Mouse (Mus musculus) intestine, embryonic 14.5 days (tissue): ENCODE data around the gene Rhbdf2. TPM values are rescaled to one million over a fixed set of nuclear protein-coding genes. Genes with fewer than 3 reads are reported as not detected.

Experiments used
- ATAC-seq: fragments of 200-750 bp; cut with Nextera tagmentation; replicated peaks from 2 replicates; pipeline ENCODE4 v1.8.0; 2017; ENCODE audit warnings: low read depth, moderate number of reproducible peaks, moderate TSS enrichment, moderate library complexity; ENCODE audit not compliant: low FRiP score, low TSS enrichment
- DNase-seq: peaks from one replicate; pipeline ENCODE4 v3.0.0-alpha.2; 2018; ENCODE audit warnings: low spot score
- H3K27ac ChIP-seq: fragments of 300-500 bp; sonication (generic); 2 replicates; pipeline ENCODE4 v1.5.1; 2014; ENCODE audit warnings: low read depth, mild to moderate bottlenecking, control low read depth
- H3K27me3 ChIP-seq: fragments of 300-500 bp; sonication (generic); replicated peaks from 2 replicates; pipeline ENCODE4 v1.6.1; 2014; ENCODE audit warnings: low read length, control low read depth; ENCODE audit not compliant: control insufficient read depth, insufficient read depth
- H3K36me3 ChIP-seq: fragments of 300-500 bp; sonication (generic); 2 replicates; pipeline ENCODE4 v1.6.1; 2014; ENCODE audit warnings: low read length, control low read depth; ENCODE audit not compliant: control insufficient read depth, insufficient read depth
- H3K4me1 ChIP-seq: fragments of 300-500 bp; sonication (generic); replicated peaks from 2 replicates; pipeline ENCODE4 v1.6.1; 2014; ENCODE audit warnings: low read length, control low read depth, mixed read lengths; ENCODE audit not compliant: control insufficient read depth, insufficient read depth
- H3K4me2 ChIP-seq: fragments of 300-500 bp; sonication (generic); 2 replicates; pipeline ENCODE4 v1.6.1; 2014; ENCODE audit warnings: low read length
- H3K4me3 ChIP-seq: fragments of 300-500 bp; sonication (generic); 2 replicates; pipeline ENCODE4 v1.5.1; 2014; ENCODE audit warnings: low read depth, low read length, control low read depth, mixed read lengths
- H3K9ac ChIP-seq: fragments of 300-500 bp; sonication (generic); 2 replicates; pipeline ENCODE4 v1.6.1; 2014; ENCODE audit warnings: mild to moderate bottlenecking, low read length
- H3K9me3 ChIP-seq: fragments of 300-500 bp; sonication (generic); 2 replicates; pipeline ENCODE4 v1.6.1; 2016; ENCODE audit warnings: low read length, control low read depth; ENCODE audit not compliant: control insufficient read depth
- WGBS: fragments of 180-500 bp; shearing (Covaris S2); extraction: QIAGEN DNeasy Blood & Tissue Kit; methylation state at CpG from one replicate; pipeline ENCODE4 v1.1.7; 2014; 5-methylcytosine and 5-hydroxymethylcytosine counted together
- polyA plus RNA-seq: library from polyadenylated mRNA; unstranded; fragments of >200 nt; fragmentation: Nextera tagmentation; extraction: Ambion mirVana; gene quantifications from 2 replicates; pipeline ENCODE4 v1.2.1, GENCODE M21; 2014

Gene Rhbdf2
- polyA plus RNA-seq, 1 experiment from 2014 or later, result 5.7 TPM

GRCm38 (mm10) chr11:116656348-116657191, 29.8 kb upstream of the Rhbdf2 start:
- Histone ChIP-seq H3K4me2 (no peak overlapping the region), H3K36me3 (no peaks in the 10 kb centered on the region), H3K27ac (no peak overlapping the region), H3K9me3 (no peaks in the 10 kb centered on the region), H3K4me3 (no peak overlapping the region), H3K9ac (no peak overlapping the region), H3K27me3 (peaks cover 10% of the 10 kb centered on the region), H3K4me1 (peaks cover 35% of the 10 kb centered on the region)
- 76% methylated on average over 16 of the region's 16 CpGs for WGBS
- no peak for DNase-seq
- no peak for ATAC-seq

GRCm38 (mm10) chr11:116654255-116654821, 27.5 kb upstream of the Rhbdf2 start, which contains the start of gene Cygb:
TSS of gene Cygb (minus strand) at chr11:116654313.
- Histone ChIP-seq H3K36me3 (no peaks in the 10 kb centered on the region), H3K4me3 (peak within 1 kb of the TSS; percentile 53), H3K9me3 (no peaks in the 10 kb centered on the region), H3K27ac (no peak within 1 kb of the TSS), H3K4me2 (peak within 1 kb of the TSS; percentile 91), H3K4me1 (peaks cover 24% of the 10 kb centered on the region), H3K9ac (peak within 1 kb of the TSS; percentile 54), H3K27me3 (peaks cover 10% of the 10 kb centered on the region)
- ATAC-seq, result no peak
- 4% methylated on average over 28 of the region's 28 CpGs for WGBS
- DNase-seq, result peak; percentile 68

- peaks cover 10% of the 10 kb centered on the region for H3K27me3 ChIP-seq
- no peaks in the 10 kb centered on the region for H3K36me3 ChIP-seq
- H3K9ac ChIP-seq, result peak overlapping the region; percentile 54
- H3K9me3 ChIP-seq, result no peaks in the 10 kb centered on the region
- no peak for ATAC-seq
- no peak overlapping the region for H3K27ac ChIP-seq
- peaks cover 28% of the 10 kb centered on the region for H3K4me1 ChIP-seq
- peak overlapping the region; percentile 53 for H3K4me3 ChIP-seq
- WGBS, result under 1% methylated on average over 47 of the region's 47 CpGs
- peak; percentile 73 for DNase-seq
- H3K4me2 ChIP-seq, result peak overlapping the region; percentile 91
Observed at GRCm38 (mm10) chr11:116653709-116654221, 26.9 kb upstream of the Rhbdf2 start.

DNA sequence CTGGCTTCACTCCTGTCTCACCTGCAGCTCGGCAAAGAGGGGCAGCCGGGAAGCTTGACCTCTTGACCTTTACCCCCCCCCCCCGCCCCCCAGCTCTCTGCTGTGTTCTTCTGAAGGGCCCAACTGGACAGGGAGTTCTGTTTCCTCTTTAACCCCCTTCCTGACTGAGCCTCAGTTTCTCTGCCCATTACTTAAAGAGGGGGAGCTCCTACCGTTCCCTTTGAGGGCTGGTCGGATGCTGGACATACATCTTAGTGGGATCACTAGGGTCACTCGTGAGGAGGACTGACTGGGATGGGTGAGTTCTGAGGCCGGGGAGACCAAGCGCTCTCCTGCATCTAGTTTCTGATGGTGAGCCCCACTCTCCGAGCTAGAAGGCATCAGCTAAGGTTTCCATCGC, 26.4 kb upstream of the Rhbdf2 start, which contains the start of gene Prcd:
Prcd (plus strand) TSS at position 301 of the 400 bp plus-strand sequence.
- H3K4me1 ChIP-seq, result peaks cover 32% of the 10 kb centered on the region
- WGBS, result 3% methylated on average over 10 of the region's 10 CpGs
- peaks cover 10% of the 10 kb centered on the region for H3K27me3 ChIP-seq
- no peak for DNase-seq
- peak within 1 kb of the TSS; percentile 91 for H3K4me2 ChIP-seq
- H3K4me3 ChIP-seq, result peak within 1 kb of the TSS; percentile 53
- peak within 1 kb of the TSS; percentile 54 for H3K9ac ChIP-seq
- H3K9me3 ChIP-seq, result no peaks in the 10 kb centered on the region
- no peak within 1 kb of the TSS for H3K27ac ChIP-seq
- ATAC-seq, result no peak
- no peaks in the 10 kb centered on the region for H3K36me3 ChIP-seq

DNA sequence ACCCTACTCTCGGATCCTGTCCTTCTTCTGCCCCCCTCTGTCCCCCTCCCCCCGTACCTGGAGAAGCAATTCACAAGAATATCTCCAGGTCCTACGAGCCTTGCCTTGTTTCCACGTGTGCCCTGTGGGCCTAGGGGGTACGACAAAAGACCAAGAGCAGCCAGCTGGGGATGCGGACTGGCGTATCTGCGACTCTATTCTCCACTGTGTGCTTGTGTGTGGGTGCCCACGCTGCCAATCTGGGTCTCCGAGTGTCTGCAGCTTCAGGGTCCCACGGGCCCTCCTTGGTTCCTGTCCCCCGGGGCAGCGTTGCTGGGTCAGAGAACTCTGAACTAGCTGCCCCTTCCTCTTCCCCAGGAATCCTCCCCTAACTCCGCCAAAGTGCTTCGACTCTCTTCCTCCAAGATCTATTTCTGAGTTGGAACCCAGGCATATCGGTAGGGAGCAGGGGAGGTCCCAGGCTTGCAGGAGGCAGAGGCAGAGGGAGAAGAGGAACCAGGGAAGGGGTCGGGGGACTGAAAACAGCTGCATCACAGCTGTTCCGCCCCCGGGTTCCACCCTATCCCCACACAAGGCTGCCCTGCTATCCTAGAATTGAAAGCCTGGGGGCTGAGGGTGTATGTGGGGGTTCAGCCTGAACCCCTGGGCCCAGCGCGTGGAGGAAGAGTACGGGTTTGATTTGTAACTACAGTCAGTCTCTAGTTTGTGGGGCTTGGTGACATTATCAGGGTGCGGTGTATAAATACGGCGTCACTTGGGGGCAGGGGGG, 25.7 kb upstream of the Rhbdf2 start:
- Histone ChIP-seq H3K9ac (no peak overlapping the region), H3K27ac (no peak overlapping the region), H3K4me2 (peak overlapping the region; percentile 91), H3K27me3 (peaks cover 10% of the 10 kb centered on the region), H3K36me3 (no peaks in the 10 kb centered on the region), H3K4me3 (peak overlapping the region; percentile 53; the same call in 1 of the 2 replicates), H3K9me3 (no peaks in the 10 kb centered on the region), H3K4me1 (peaks cover 34% of the 10 kb centered on the region)
- WGBS, result 64% methylated on average over 25 of the region's 25 CpGs
- ATAC-seq (no peak), DNase-seq (no peak)

- Histone ChIP-seq H3K9ac (no peak overlapping the region), H3K36me3 (no peaks in the 10 kb centered on the region), H3K27ac (no peak overlapping the region), H3K9me3 (no peaks in the 10 kb centered on the region), H3K4me3 (no peak overlapping the region), H3K4me2 (no peak overlapping the region), H3K4me1 (peaks cover 32% of the 10 kb centered on the region), H3K27me3 (peaks cover 10% of the 10 kb centered on the region)
- ATAC-seq (no peak), DNase-seq (no peak)
- WGBS, result 77% methylated on average over 8 of the region's 8 CpGs
Observed at GRCm38 (mm10) chr11:116651339-116651738, 24.5 kb upstream of the Rhbdf2 start.

DNA sequence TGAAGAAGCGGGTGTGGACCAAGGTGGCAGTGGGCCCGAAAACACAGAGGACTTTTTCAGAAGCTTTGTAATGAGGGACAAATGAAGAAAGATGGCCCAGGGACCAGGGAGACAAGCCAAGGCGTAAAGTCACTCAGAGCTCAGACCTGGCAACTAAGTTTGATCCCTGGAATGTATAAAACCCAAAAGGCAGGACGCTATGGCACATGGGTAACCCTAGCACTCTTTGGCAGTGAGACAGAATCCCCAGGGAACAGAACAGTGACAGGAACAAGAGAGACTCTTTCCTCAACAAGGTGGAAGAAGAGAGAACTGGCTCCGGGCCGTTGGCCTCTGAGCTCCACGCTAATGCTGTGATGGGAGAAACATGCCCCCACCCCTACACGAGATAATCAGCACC, 24.0 kb upstream of the Rhbdf2 start:
- Histone ChIP-seq H3K4me1 (peaks cover 32% of the 10 kb centered on the region), H3K9me3 (no peaks in the 10 kb centered on the region), H3K36me3 (no peaks in the 10 kb centered on the region), H3K27me3 (peaks cover 10% of the 10 kb centered on the region), H3K4me2 (no peak overlapping the region), H3K27ac (no peak overlapping the region), H3K4me3 (no peak overlapping the region), H3K9ac (no peak overlapping the region)
- ATAC-seq (no peak), DNase-seq (no peak)
- WGBS, result 89% methylated on average over 8 of the region's 8 CpGs

DNA sequence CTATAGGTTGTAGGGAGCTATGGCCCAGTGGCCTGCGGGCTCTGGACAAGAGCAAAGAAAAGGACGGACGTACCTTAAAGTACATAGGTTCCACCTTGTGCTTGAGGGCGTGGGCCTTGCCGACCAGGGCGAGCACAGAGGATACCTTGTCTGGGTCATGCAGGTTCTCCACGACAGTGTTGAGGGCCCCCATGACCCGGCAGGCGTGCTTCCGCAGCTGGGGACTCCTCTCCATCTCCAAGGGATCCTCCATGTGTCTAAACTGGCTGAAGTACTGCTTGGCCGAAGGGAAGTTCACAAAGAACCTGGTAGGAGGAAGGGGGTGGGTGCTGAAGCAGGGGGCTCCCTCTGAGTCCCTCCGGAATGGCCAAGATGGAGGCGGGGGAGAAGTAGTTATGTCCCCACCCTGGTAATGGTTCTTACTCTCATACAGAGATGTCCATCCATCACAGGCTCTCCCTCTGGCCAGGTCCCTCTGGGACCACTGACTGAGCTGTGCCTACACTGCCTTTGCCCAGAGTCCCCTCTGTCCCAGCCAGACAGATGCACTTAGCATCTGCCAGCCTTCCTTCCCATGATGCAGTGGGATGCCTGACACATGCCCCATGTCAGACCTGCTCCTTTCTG, 23.0 kb upstream of the Rhbdf2 start:
- peaks cover 38% of the 10 kb centered on the region for H3K4me1 ChIP-seq
- no peak overlapping the region for H3K9ac ChIP-seq
- 92% methylated on average over 13 of the region's 13 CpGs for WGBS
- H3K27ac ChIP-seq, result no peak overlapping the region
- no peaks in the 10 kb centered on the region for H3K36me3 ChIP-seq
- peaks cover 8% of the 10 kb centered on the region for H3K27me3 ChIP-seq
- no peak for DNase-seq
- H3K9me3 ChIP-seq, result no peaks in the 10 kb centered on the region
- H3K4me2 ChIP-seq, result no peak overlapping the region
- no peak for ATAC-seq
- H3K4me3 ChIP-seq, result no peak overlapping the region
